Mouse (Mus musculus): ENCODE data around the gene Ildr2. TPM values are rescaled to one million over a fixed set of nuclear protein-coding genes. Genes with fewer than 3 reads are reported as not detected.

The Ildr2 gene
- polyA plus RNA-seq, 1 experiment from 2014 or later, result 0.77 TPM

- WGBS, result 35% methylated on average over 3 of the region's 3 CpGs
- no peak overlapping the region for H3K9ac ChIP-seq (ENCODE audit: low read length)
- no peak overlapping the region for H3K4me2 ChIP-seq (ENCODE audit: low read depth, severe bottlenecking)
- no peaks in the 10 kb centered on the region for H3K27me3 ChIP-seq (ENCODE audit: control insufficient read depth, insufficient read depth, low read length)
- H3K4me1 ChIP-seq (ENCODE audit: control insufficient read depth, insufficient read depth, low read length), result peaks cover 14% of the 10 kb centered on the region
- H3K36me3 ChIP-seq (ENCODE audit: control insufficient read depth, insufficient read depth, low read length), result no peaks in the 10 kb centered on the region
- ATAC-seq (ENCODE audit: insufficient number of reproducible peaks, low FRiP score, low TSS enrichment, low read depth) (peak; percentile 89), DNase-seq (ENCODE audit: low spot score) (peak; percentile 43)
- H3K27ac ChIP-seq (replicated peaks; ENCODE audit: low read depth, low read length), result 0 out of 2 replicates have a peak overlapping the region, but pooled peaks have one; percentile 36
- H3K4me3 ChIP-seq (ENCODE audit: low read depth, low read length), result no peak overlapping the region
- no peaks in the 10 kb centered on the region for H3K9me3 ChIP-seq (ENCODE audit: control insufficient read depth, low read length)
Measured at GRCm38 (mm10) chr1:166349341-166349740, 95.4 kb downstream of the Ildr2 start.

GRCm38 (mm10) chr1:166349751-166350150, 95.8 kb downstream of the Ildr2 start:
- DNase-seq (ENCODE audit: low spot score) (peak; percentile 75), ATAC-seq (ENCODE audit: insufficient number of reproducible peaks, low FRiP score, low TSS enrichment, low read depth) (peak; percentile 86)
- Histone ChIP-seq H3K4me1 (ENCODE audit: control insufficient read depth, insufficient read depth, low read length) (peaks cover 10% of the 10 kb centered on the region), H3K4me3 (ENCODE audit: low read depth, low read length) (no peak overlapping the region), H3K27ac (replicated peaks; ENCODE audit: low read depth, low read length) (0 out of 2 replicates have a peak overlapping the region, but pooled peaks have one; percentile 22), H3K36me3 (ENCODE audit: control insufficient read depth, insufficient read depth, low read length) (no peaks in the 10 kb centered on the region), H3K9ac (ENCODE audit: low read length) (no peak overlapping the region), H3K4me2 (ENCODE audit: low read depth, severe bottlenecking) (no peak overlapping the region), H3K27me3 (ENCODE audit: control insufficient read depth, insufficient read depth, low read length) (no peaks in the 10 kb centered on the region), H3K9me3 (ENCODE audit: control insufficient read depth, low read length) (no peaks in the 10 kb centered on the region)
- WGBS, result 25% methylated on average over 11 of the region's 11 CpGs

GRCm38 (mm10) chr1:166360157-166360855, 106.4 kb downstream of the Ildr2 start:
- no peaks in the 10 kb centered on the region for H3K4me1 ChIP-seq (ENCODE audit: control insufficient read depth, insufficient read depth, low read length)
- H3K4me3 ChIP-seq (ENCODE audit: low read depth, low read length), result no peak overlapping the region
- DNase-seq (ENCODE audit: low spot score) (peak; percentile 93), ATAC-seq (ENCODE audit: insufficient number of reproducible peaks, low FRiP score, low TSS enrichment, low read depth) (peak; percentile 81)
- no peaks in the 10 kb centered on the region for H3K9me3 ChIP-seq (ENCODE audit: control insufficient read depth, low read length)
- no peaks in the 10 kb centered on the region for H3K27me3 ChIP-seq (ENCODE audit: control insufficient read depth, insufficient read depth, low read length)
- 26% methylated on average over 14 of the region's 14 CpGs for WGBS
- H3K27ac ChIP-seq (replicated peaks; ENCODE audit: low read depth, low read length), result no peak overlapping the region
- H3K36me3 ChIP-seq (ENCODE audit: control insufficient read depth, insufficient read depth, low read length), result no peaks in the 10 kb centered on the region
- H3K4me2 ChIP-seq (ENCODE audit: low read depth, severe bottlenecking), result no peak overlapping the region
- H3K9ac ChIP-seq (ENCODE audit: low read length), result no peak overlapping the region

DNA sequence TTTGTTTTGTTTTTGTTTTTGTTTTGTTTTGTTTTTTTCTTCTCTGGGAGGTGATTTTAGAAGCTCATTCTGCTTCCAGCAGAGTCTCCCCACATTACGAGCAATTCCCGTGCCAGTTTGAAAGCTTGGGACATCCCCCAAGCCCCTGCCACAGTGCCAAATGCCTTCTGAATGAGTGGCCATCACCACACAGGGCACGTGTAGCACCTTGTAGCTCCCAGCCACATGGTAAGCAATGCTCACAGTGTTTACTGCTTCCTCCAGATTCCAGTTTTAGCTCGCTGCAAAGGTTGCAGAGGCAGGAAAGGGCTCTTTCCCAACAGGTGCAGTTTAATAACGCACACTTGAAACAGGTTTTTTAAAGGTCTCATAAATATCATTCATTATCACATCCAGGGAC, 107.0 kb downstream of the Ildr2 start:
- Histone ChIP-seq H3K4me2 (ENCODE audit: low read depth, severe bottlenecking) (no peak overlapping the region), H3K27ac (replicated peaks; ENCODE audit: low read depth, low read length) (no peak overlapping the region), H3K27me3 (ENCODE audit: control insufficient read depth, insufficient read depth, low read length) (no peaks in the 10 kb centered on the region), H3K9ac (ENCODE audit: low read length) (no peak overlapping the region), H3K9me3 (ENCODE audit: control insufficient read depth, low read length) (no peaks in the 10 kb centered on the region), H3K36me3 (ENCODE audit: control insufficient read depth, insufficient read depth, low read length) (no peaks in the 10 kb centered on the region), H3K4me3 (ENCODE audit: low read depth, low read length) (no peak overlapping the region), H3K4me1 (ENCODE audit: control insufficient read depth, insufficient read depth, low read length) (no peaks in the 10 kb centered on the region)
- WGBS, result 70% methylated on average over 5 of the region's 5 CpGs
- ATAC-seq (ENCODE audit: insufficient number of reproducible peaks, low FRiP score, low TSS enrichment, low read depth) (no peak), DNase-seq (ENCODE audit: low spot score) (no peak)

DNA sequence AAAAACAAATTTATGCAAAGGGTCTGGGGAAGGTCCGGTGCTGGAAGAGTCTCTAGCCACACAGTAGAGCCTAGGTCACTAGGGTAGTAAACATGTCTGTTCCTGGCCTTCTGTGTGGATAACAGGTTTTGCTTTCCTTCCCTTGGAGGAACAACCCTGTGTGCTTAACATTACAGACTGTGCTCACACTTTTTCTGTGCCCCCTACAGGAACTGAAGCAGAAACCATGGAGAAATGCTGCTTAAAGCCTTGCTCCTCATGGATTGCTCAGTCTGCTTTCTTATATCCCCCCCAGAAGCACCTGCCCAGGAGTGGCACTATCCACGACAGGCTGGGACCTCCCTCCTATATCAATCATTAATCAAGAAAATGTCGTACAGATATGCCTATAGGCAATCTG, 107.9 kb downstream of the Ildr2 start:
- H3K27ac ChIP-seq (replicated peaks; ENCODE audit: low read depth, low read length), result no peak overlapping the region
- H3K4me1 ChIP-seq (ENCODE audit: control insufficient read depth, insufficient read depth, low read length), result no peaks in the 10 kb centered on the region
- H3K4me3 ChIP-seq (ENCODE audit: low read depth, low read length), result no peak overlapping the region
- H3K4me2 ChIP-seq (ENCODE audit: low read depth, severe bottlenecking), result no peak overlapping the region
- no peaks in the 10 kb centered on the region for H3K9me3 ChIP-seq (ENCODE audit: control insufficient read depth, low read length)
- H3K36me3 ChIP-seq (ENCODE audit: control insufficient read depth, insufficient read depth, low read length), result no peaks in the 10 kb centered on the region
- 75% methylated on average over 3 of the region's 3 CpGs for WGBS
- ATAC-seq (ENCODE audit: insufficient number of reproducible peaks, low FRiP score, low TSS enrichment, low read depth) (no peak), DNase-seq (ENCODE audit: low spot score) (no peak)
- H3K9ac ChIP-seq (ENCODE audit: low read length), result no peak overlapping the region
- H3K27me3 ChIP-seq (ENCODE audit: control insufficient read depth, insufficient read depth, low read length), result no peaks in the 10 kb centered on the region

DNA sequence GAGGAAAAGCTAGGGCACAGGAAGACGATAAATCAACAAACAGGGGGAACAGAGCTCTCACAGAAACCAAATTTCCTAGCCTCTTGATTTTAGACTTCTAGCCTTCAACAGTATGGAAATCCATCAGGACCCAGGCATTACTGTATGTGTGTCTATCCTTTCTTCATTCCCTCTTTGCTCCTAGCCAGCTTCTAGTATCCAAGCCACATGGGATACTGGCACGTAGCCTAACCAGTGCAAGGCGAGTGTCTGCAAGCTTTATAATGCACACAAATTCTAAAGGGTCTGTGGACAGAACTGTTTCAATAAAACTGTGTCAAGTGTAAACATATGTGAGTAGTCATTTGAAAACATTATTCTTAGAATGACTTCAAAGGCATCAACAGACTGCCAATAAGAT, 108.7 kb downstream of the Ildr2 start:
- Histone ChIP-seq H3K9ac (ENCODE audit: low read length) (no peak overlapping the region), H3K36me3 (ENCODE audit: control insufficient read depth, insufficient read depth, low read length) (no peaks in the 10 kb centered on the region), H3K4me1 (ENCODE audit: control insufficient read depth, insufficient read depth, low read length) (no peaks in the 10 kb centered on the region), H3K4me2 (ENCODE audit: low read depth, severe bottlenecking) (no peak overlapping the region), H3K27ac (replicated peaks; ENCODE audit: low read depth, low read length) (no peak overlapping the region), H3K4me3 (ENCODE audit: low read depth, low read length) (no peak overlapping the region), H3K27me3 (ENCODE audit: control insufficient read depth, insufficient read depth, low read length) (no peaks in the 10 kb centered on the region), H3K9me3 (ENCODE audit: control insufficient read depth, low read length) (no peaks in the 10 kb centered on the region)
- ATAC-seq (ENCODE audit: insufficient number of reproducible peaks, low FRiP score, low TSS enrichment, low read depth) (no peak), DNase-seq (ENCODE audit: low spot score) (no peak)
- WGBS, result 75% methylated on average over 3 of the region's 3 CpGs

- no peaks in the 10 kb centered on the region for H3K9me3 ChIP-seq (ENCODE audit: control insufficient read depth, low read length)
- no peak overlapping the region for H3K9ac ChIP-seq (ENCODE audit: low read length)
- ATAC-seq (ENCODE audit: insufficient number of reproducible peaks, low FRiP score, low TSS enrichment, low read depth) (no peak), DNase-seq (ENCODE audit: low spot score) (no peak)
- H3K27ac ChIP-seq (replicated peaks; ENCODE audit: low read depth, low read length), result no peak overlapping the region
- H3K4me1 ChIP-seq (ENCODE audit: control insufficient read depth, insufficient read depth, low read length), result no peaks in the 10 kb centered on the region
- no peaks in the 10 kb centered on the region for H3K27me3 ChIP-seq (ENCODE audit: control insufficient read depth, insufficient read depth, low read length)
- no peak overlapping the region for H3K4me2 ChIP-seq (ENCODE audit: low read depth, severe bottlenecking)
- no peaks in the 10 kb centered on the region for H3K36me3 ChIP-seq (ENCODE audit: control insufficient read depth, insufficient read depth, low read length)
- H3K4me3 ChIP-seq (ENCODE audit: low read depth, low read length), result no peak overlapping the region
Measured at GRCm38 (mm10) chr1:166363122-166363521, 109.2 kb downstream of the Ildr2 start.
